Mouse (Mus musculus) splenic B cell, adult 2 months (primary cell): ENCODE measurements around the gene Rai1.

Experiments used
- DNase-seq: peaks from one replicate; pipeline ENCODE4 v3.0.0-alpha.2; 2011; ENCODE audit warnings: low read depth, low spot score
- H3K27me3 ChIP-seq: 2 replicates; pipeline ENCODE4 v1.6.1; 2012; ENCODE audit warnings: mild to moderate bottlenecking, low read length, moderate library complexity, mixed read lengths; ENCODE audit not compliant: control insufficient read depth, poor library complexity, insufficient read depth, severe bottlenecking
- H3K36me3 ChIP-seq: 2 replicates; pipeline ENCODE4 v1.6.1; 2012; ENCODE audit warnings: mild to moderate bottlenecking, low read length, moderate library complexity, mixed read lengths; ENCODE audit not compliant: control insufficient read depth, poor library complexity, insufficient read depth, severe bottlenecking

Gene Rai1

GRCm38 (mm10) chr11:60153936-60154335 is 49.1 kb downstream of the Rai1 start:
- DNase-seq, result no peak
- H3K27me3 ChIP-seq, result no peaks in the 10 kb centered on the region

GRCm38 (mm10) chr11:60155690-60156089 is 50.9 kb downstream of the Rai1 start:
- Histone ChIP-seq H3K27me3 (no peaks in the 10 kb centered on the region; the same call in 1 of the 2 replicates), H3K36me3 (no peaks in the 10 kb centered on the region; the same call in 1 of the 2 replicates)
- DNase-seq, result no peak

More at GRCm38 (mm10) chr11:60153936-60154335, 49.1 kb downstream of the Rai1 start:
- H3K36me3 ChIP-seq, result no peaks in the 10 kb centered on the region; the same call in 1 of the 2 replicates

DNA sequence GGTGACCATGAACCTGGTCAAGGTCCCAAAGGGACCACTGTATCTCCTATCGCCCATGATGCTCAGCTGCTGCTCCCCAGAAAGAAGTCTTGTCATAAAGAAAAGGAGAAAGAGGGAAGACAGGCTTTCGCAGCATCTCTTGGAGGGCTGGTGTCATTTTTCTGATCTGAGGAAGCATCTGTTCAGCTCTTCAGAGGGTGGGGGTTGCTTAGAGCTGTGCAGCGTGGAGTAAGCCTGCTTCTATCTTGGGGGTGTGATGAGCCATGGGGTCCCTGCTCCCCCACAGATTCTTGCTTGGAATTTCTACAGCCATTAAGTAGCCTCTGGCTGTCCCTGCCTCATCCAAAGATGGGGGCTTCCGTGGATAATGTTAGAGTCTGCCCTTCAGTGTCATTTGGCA is 53.5 kb downstream of the Rai1 start:
- H3K27me3 ChIP-seq, result no peaks in the 10 kb centered on the region; the same call in 1 of the 2 replicates
- DNase-seq, result no peak
- no peaks in the 10 kb centered on the region; the same call in 1 of the 2 replicates for H3K36me3 ChIP-seq

- H3K27me3 ChIP-seq, result no peaks in the 10 kb centered on the region; the same call in 1 of the 2 replicates
- no peak for DNase-seq
- no peaks in the 10 kb centered on the region; the same call in 1 of the 2 replicates for H3K36me3 ChIP-seq
These were observed 55.1 kb downstream of the Rai1 start for GRCm38 (mm10) chr11:60159955-60160354.

DNA sequence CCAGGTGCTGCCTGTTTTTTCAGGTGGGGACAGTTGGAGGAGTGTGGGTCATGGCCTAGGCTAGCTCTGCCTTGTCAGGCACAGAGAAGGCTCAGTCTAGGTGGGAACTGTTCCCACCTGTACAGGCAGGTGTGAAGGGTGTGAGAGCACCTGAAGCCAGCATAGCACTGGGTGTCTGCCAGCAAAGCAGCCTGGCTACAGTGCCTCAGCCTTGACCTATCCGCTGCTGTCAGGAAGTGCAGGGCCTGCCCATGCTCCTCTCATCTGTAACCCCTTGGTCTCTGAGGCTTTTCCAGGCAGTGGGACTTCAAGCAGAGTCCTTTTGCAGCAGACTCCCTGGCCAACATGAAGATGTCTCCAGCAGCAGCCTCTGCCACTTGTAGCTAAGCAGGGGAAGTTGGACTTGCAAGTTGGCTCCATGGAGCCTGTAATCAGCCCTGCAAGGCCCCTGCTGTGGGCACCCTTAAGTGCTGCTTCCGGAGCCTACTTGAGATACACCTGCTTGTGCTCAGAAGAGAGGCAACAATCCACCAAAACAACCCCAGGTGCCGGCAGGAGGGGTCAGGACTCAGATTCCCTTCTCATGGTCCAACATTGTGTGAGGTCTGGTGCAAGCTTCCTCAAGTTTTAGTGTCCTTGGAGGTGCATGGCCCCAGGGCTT is 55.8 kb downstream of the Rai1 start:
- Histone ChIP-seq H3K36me3 (no peaks in the 10 kb centered on the region; the same call in 1 of the 2 replicates), H3K27me3 (no peaks in the 10 kb centered on the region; the same call in 1 of the 2 replicates)
- no peak for DNase-seq

GRCm38 (mm10) chr11:60161146-60161874 is 56.5 kb downstream of the Rai1 start:
- no peaks in the 10 kb centered on the region; the same call in 1 of the 2 replicates for H3K36me3 ChIP-seq
- DNase-seq, result no peak
- H3K27me3 ChIP-seq, result no peaks in the 10 kb centered on the region; the same call in 1 of the 2 replicates

DNA sequence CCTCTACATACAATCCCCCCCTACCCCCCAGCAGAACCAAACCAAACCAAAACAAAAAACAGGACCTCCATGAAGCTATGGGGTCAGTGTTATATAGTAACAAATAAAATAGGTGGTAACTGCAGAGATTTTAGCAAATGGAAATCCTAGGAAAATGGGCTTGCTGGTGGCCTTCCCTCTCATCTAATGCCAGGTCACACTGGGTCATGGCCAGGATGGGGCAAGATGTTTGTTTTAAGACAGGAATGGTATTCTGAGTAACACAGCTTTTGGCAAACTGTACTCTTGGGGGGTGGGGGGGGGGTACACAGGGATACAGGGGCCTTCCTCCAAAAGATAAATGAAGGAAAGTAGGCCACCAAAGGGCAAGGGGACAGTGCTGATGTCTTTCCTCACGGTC is 57.7 kb downstream of the Rai1 start:
- Histone ChIP-seq H3K27me3 (no peaks in the 10 kb centered on the region; the same call in 1 of the 2 replicates), H3K36me3 (no peaks in the 10 kb centered on the region)
- DNase-seq, result no peak

DNA sequence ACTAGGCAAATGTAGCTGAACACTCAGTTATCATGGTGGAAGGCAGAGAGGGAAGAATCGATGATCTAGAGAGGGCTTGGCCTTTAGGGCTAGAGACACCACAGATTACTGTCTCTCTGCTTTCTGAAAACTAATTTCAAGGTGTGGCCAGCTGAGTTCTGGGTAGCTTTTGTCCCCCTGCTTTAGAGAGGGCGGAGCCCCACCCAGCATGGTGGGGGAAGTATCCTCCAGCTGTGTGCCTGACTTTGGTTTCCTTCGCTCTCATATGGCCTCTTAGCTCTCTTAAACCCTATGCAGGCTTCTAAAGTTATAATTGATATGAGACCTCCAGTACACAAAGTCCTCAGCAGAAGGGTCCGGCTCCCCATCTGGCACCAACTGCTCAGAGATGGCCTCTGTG is 58.5 kb downstream of the Rai1 start:
- Histone ChIP-seq H3K36me3 (no peaks in the 10 kb centered on the region), H3K27me3 (no peaks in the 10 kb centered on the region; the same call in 1 of the 2 replicates)
- no peak for DNase-seq

- no peak for DNase-seq
- no peaks in the 10 kb centered on the region for H3K27me3 ChIP-seq
- H3K36me3 ChIP-seq, result no peaks in the 10 kb centered on the region
These were observed 59.6 kb downstream of the Rai1 start for GRCm38 (mm10) chr11:60164450-60164849.

DNA sequence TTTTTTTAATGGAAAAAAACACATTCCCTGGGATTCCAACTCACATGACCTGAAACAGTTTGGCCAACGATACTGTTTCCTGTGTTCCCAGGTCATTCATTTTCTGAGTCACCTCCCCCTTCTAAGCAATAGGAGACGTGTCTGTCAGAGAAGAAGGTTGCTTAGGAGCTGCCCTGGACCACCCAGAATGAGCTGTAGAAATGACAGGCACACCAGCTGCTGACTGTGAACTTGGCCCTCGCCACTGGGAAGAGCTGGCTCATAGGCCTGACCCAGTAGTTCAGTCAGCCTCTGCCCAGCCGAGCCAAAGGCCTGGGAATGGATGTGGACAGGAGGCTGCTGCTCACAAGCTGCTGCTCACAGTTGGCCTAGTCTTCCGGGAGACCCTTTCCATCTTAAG is 60.3 kb downstream of the Rai1 start:
- no peaks in the 10 kb centered on the region for H3K36me3 ChIP-seq
- no peaks in the 10 kb centered on the region for H3K27me3 ChIP-seq
- DNase-seq, result no peak

GRCm38 (mm10) chr11:60168780-60169179 is 64.0 kb downstream of the Rai1 start:
- no peak for DNase-seq
- H3K27me3 ChIP-seq, result no peaks in the 10 kb centered on the region
- H3K36me3 ChIP-seq, result no peaks in the 10 kb centered on the region

DNA sequence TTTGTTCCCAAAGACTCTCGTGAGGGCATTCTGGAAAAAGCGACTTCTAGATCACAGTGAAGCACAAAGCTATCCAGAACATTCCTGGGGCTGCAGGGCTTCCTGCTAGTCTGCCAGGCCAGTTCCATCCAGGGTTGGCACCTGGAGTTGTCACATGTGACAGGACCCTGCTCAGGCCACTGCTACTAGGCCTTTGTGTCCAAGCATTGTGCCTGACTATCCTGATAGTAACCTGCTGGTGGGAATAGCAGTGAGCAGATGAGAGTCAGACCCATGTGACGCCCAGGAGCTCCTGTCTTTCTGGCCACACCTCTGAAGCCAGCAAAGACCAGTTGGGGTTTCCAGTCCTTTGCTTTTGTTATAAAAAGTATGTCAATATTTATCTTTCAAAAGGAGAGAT is 67.3 kb downstream of the Rai1 start:
- DNase-seq, result no peak
- Histone ChIP-seq H3K27me3 (no peaks in the 10 kb centered on the region), H3K36me3 (no peaks in the 10 kb centered on the region)

GRCm38 (mm10) chr11:60173606-60174184 is 68.9 kb downstream of the Rai1 start:
- Histone ChIP-seq H3K36me3 (no peaks in the 10 kb centered on the region), H3K27me3 (no peaks in the 10 kb centered on the region)
- no peak for DNase-seq

GRCm38 (mm10) chr11:60175371-60176181 is 70.8 kb downstream of the Rai1 start:
- Histone ChIP-seq H3K36me3 (no peaks in the 10 kb centered on the region), H3K27me3 (no peaks in the 10 kb centered on the region)
- peak; percentile 28 for DNase-seq
